Mouse (Mus musculus) olfactory bulb, adult 2 months (tissue): ENCODE measurements at regions not wholly inside any gene's neighbourhood (a gene's known extent, or its start where the extent isn't known, plus 50 kb on each side); places are given as distances from the start of the nearest gene placed in this dataset.

ENCODE experiments used
- CTCF ChIP-seq: fragments of 200-500 bp; IDR thresholded peaks from 2 replicates; pipeline ENCODE4 v1.5.1; 2012; ENCODE audit warnings: low read depth, mild to moderate bottlenecking, low read length, moderate library complexity; ENCODE audit not compliant: insufficient read depth
- POLR2A ChIP-seq: fragments of 200-500 bp; IDR thresholded peaks from 2 replicates; pipeline ENCODE4 v1.6.1; 2012; ENCODE audit warnings: mild to moderate bottlenecking, low read depth, low read length, moderate library complexity; ENCODE audit not compliant: insufficient read depth

DNA sequence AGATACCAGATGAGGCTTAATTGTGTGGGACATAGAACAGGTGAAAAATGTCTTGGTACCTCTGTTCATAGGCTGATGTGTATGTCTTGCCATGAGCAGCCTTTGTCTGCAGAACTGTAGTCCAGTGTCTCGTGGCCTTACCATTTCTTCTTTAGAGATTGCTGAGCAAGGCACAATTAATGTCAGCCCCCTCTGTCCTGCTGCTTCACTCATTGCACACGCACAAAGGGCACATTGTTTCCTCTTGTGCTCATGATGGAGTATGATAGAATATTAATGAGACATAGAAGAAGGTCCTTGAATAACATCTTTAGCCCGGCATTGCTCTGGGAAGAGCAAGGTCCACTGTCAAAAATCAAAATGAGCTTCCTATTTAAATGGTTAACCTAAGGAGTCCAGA, 101.8 kb downstream of the 4930474N05Rik start:
- TF ChIP-seq CTCF (no peak), POLR2A (no peak)
